Mouse (Mus musculus) ES-E14 (cell line): ENCODE data around the gene Olfr1387. TPM values are rescaled to one million over a fixed set of nuclear protein-coding genes. Genes with fewer than 3 reads are reported as not detected.
"Not testable (repeated sequence)": the region's sequence is repeated elsewhere in the genome, so short reads cannot be mapped to it uniquely, and the experiment has no call there.

Experiments used
- DNase-seq: peaks from one replicate; pipeline ENCODE4 v3.0.0-alpha.2; 2013; ENCODE audit warnings: low read depth, low spot score
- H3K27ac ChIP-seq: 2 replicates; pipeline ENCODE4 v1.5.1; 2012; ENCODE audit warnings: low read depth, mild to moderate bottlenecking, low read length, moderate library complexity, mixed read lengths; ENCODE audit not compliant: poor library complexity, insufficient read depth, severe bottlenecking
- H3K36me3 ChIP-seq: 2 replicates; pipeline ENCODE4 v1.6.1; 2012; ENCODE audit warnings: mild to moderate bottlenecking, low read length, moderate library complexity, mixed read lengths; ENCODE audit not compliant: control insufficient read depth, poor library complexity, insufficient read depth, severe bottlenecking
- H3K4me1 ChIP-seq, 2 experiments: fragments of 150-350 bp in 1 of 2; sonication (generic) in 1 of 2; 2 replicates each; pipeline ENCODE4 v1.6.1; 2012; ENCODE audit warnings: low read length in 2 of 2, mild to moderate bottlenecking in 1 of 2, mixed read lengths in 1 of 2; ENCODE audit not compliant: control insufficient read depth in 2 of 2, insufficient read depth in 2 of 2, poor library complexity in 1 of 2
- H3K4me3 ChIP-seq, 2 experiments: fragments of 150-350 bp in 1 of 2; sonication (generic) in 1 of 2; 2 replicates each; pipeline ENCODE4 v1.5.1; 2012; ENCODE audit warnings: low read length in 2 of 2, low read depth in 1 of 2, mild to moderate bottlenecking in 1 of 2, mixed read lengths in 1 of 2; ENCODE audit not compliant: insufficient read depth in 1 of 2, poor library complexity in 1 of 2, severe bottlenecking in 1 of 2
- H3K9ac ChIP-seq: 2 replicates; pipeline ENCODE4 v1.6.1; 2012; ENCODE audit warnings: low read depth, mild to moderate bottlenecking, low read length, mixed read lengths; ENCODE audit not compliant: poor library complexity, insufficient read depth, severe bottlenecking
- H3K9me3 ChIP-seq: fragments of 150-350 bp; sonication (generic); 2 replicates; pipeline ENCODE4 v1.6.1; 2012; ENCODE audit warnings: low read depth, mild to moderate bottlenecking, low read length; ENCODE audit not compliant: control insufficient read depth, insufficient read depth
- CHD2 ChIP-seq: IDR thresholded peaks from 2 replicates; pipeline ENCODE4 v1.6.1; 2014; ENCODE audit warnings: mild to moderate bottlenecking, low read depth, low read length, inconsistent platforms
- HCFC1 ChIP-seq: IDR thresholded peaks from 2 replicates; pipeline ENCODE4 v1.6.1; 2012; ENCODE audit warnings: low read length, inconsistent platforms, borderline replicate concordance; ENCODE audit not compliant: insufficient read depth
- MAFK ChIP-seq: IDR thresholded peaks from 2 replicates; pipeline ENCODE4 v1.6.1; 2014; ENCODE audit warnings: mild to moderate bottlenecking, low read depth, low read length, inconsistent platforms; ENCODE audit not compliant: insufficient read depth
- ZC3H11A ChIP-seq: IDR thresholded peaks from 2 replicates; pipeline ENCODE4 v1.6.1; 2012; ENCODE audit warnings: low read depth, mild to moderate bottlenecking, inconsistent platforms, low read length, borderline replicate concordance
- ZNF384 ChIP-seq: IDR thresholded peaks from 2 replicates; pipeline ENCODE4 v1.6.1; 2012; ENCODE audit warnings: low read depth, low read length, inconsistent platforms
- in situ Hi-C, 2 experiments: fragments of 600-800 bp; cut with MboI; formaldehyde crosslinking; loops; one replicate each; pipeline ENCODE4 v1.15.1; 2025; ENCODE audit warnings: low sequenced_read_pairs in 2 of 2, inconsistent platforms in 1 of 2; ENCODE audit not compliant: unreplicated experiment in 2 of 2
- total RNA-seq: library from RNA; depleted of rRNA; stranded (reverse); fragments of 300-350 nt; gene quantifications from 2 replicates; pipeline ENCODE4 v1.2.3, GENCODE M21; 2012; rRNA removed

The Olfr1387 gene
- total RNA-seq, 1 experiment, result not detected

DNA sequence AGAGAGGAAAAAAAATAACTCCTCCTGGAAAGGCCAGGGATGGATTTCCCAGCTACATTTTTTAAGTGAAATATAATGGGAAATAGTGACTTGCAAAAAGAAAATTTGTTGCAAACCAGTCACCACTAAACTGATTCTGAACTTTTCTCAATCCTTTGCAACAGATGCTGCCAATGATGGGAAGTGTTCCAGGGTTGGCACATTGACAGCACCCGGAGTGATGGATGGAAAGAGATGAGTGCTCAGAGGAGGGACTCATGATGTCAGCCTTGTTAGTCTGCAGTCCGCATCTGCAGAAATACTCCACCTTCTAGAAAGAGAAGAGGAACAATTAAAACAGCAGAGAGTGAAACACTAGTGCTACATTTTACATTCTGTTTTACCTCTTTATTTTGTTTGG is 25.5 kb upstream of the Olfr1387 start:
- Histone ChIP-seq H3K4me1 (no peaks in the 10 kb centered on the region), H3K9ac (no peak overlapping the region), H3K36me3 (no peaks in the 10 kb centered on the region), H3K9me3 (no peaks in the 10 kb centered on the region), H3K27ac (no peak overlapping the region), H3K4me3 (no peak overlapping the region)
- DNase-seq, result no peak
- in situ Hi-C loops, result no loop called here
- TF ChIP-seq CHD2 (no peak), ZNF384 (no peak), HCFC1 (no peak), ZC3H11A (no peak), MAFK (no peak)

DNA sequence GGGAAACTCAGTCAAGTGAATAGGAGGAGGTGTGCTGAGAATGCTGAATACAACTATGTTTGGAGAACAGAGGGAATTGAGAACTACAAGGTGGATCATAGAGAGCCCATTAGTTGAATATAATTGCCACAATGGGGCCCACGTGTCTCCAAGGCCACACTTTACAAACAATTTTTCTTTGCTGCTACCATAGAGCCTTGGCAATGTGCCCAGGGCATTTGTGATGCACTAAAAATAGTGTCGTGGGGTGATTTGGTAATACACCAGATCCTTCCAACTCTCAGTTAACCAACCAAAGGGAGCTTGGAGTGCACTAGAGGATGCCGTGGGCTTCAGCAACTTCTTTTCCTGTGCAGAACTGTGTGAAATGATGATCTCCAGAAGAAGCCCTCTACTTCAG is 18.7 kb upstream of the Olfr1387 start, which contains the start of gene Olfr1388:
Gene Olfr1388, plus strand, starts transcription at position 214 of the 400 bp plus-strand sequence.
- no peak within 1 kb of the TSS for H3K9ac ChIP-seq

GRCm38 (mm10) chr11:49464746-49465145 is 9.6 kb downstream of the Olfr1387 start, which contains the start of gene Olfr1386:
Gene Olfr1386 (plus strand): TSS chr11:49465046.
- in situ Hi-C loops, DNase-seq: not testable (repeated sequence)

More for the DNA sequence above, 18.7 kb upstream of the Olfr1387 start, which contains the start of gene Olfr1388:
- no peaks in the 10 kb centered on the region for H3K9me3 ChIP-seq
- H3K27ac ChIP-seq, result no peak within 1 kb of the TSS
- no peak for DNase-seq
- H3K36me3 ChIP-seq, result no peaks in the 10 kb centered on the region
- H3K4me1 ChIP-seq, result no peaks in the 10 kb centered on the region
- no peak within 1 kb of the TSS for H3K4me3 ChIP-seq
- in situ Hi-C loops, result no loop called here
- TF ChIP-seq ZNF384, result no peak
- TF ChIP-seq ZC3H11A, result no peak
- no peak for TF ChIP-seq HCFC1
- TF ChIP-seq CHD2, result no peak
- TF ChIP-seq MAFK, result no peak

GRCm38 (mm10) chr11:49485973-49486372 is 30.8 kb downstream of the Olfr1387 start:
- in situ Hi-C loops, result no loop called here

More at GRCm38 (mm10) chr11:49464746-49465145, 9.6 kb downstream of the Olfr1387 start, which contains the start of gene Olfr1386:
- not testable (repeated sequence) for H3K9me3 ChIP-seq, H3K9ac ChIP-seq, H3K4me1 ChIP-seq, H3K36me3 ChIP-seq, H3K4me3 ChIP-seq, H3K27ac ChIP-seq

GRCm38 (mm10) chr11:49488770-49489169 is 33.6 kb downstream of the Olfr1387 start, which contains the start of gene Olfr1385:
Gene Olfr1385 (plus strand): TSS chr11:49489070.
- DNase-seq, H3K9me3 ChIP-seq, H3K4me3 ChIP-seq, H3K36me3 ChIP-seq, H3K27ac ChIP-seq, in situ Hi-C loops, H3K9ac ChIP-seq, H3K4me1 ChIP-seq: not testable (repeated sequence)

More at GRCm38 (mm10) chr11:49485973-49486372, 30.8 kb downstream of the Olfr1387 start:
- Histone ChIP-seq H3K9me3 (no peaks in the 10 kb centered on the region), H3K27ac (no peak overlapping the region), H3K4me1 (no peaks in the 10 kb centered on the region), H3K9ac (no peak overlapping the region), H3K36me3 (no peaks in the 10 kb centered on the region), H3K4me3 (no peak overlapping the region)
- DNase-seq, result no peak
- TF ChIP-seq HCFC1 (no peak), MAFK (no peak)

Other genes with a start within 250 kb of the Olfr1387 start
- 43.1 and 54.2 TPM in 2 replicates for gene Mgat1, start 211.2 kb upstream of the Olfr1387 start, total RNA-seq
- not detected in 2 replicates for gene Olfr1393, start 177.0 kb upstream of the Olfr1387 start, total RNA-seq
- not detected in 2 replicates for gene Olfr1392, start 170.1 kb upstream of the Olfr1387 start, total RNA-seq
- gene Olfr10, start 150.6 kb upstream of the Olfr1387 start, total RNA-seq, result not detected in 2 replicates
- not detected in 2 replicates for gene Olfr1391, start 132.6 kb upstream of the Olfr1387 start, total RNA-seq
- gene Olfr1390, start 120.2 kb upstream of the Olfr1387 start, total RNA-seq, result not detected in 2 replicates
- gene Olfr1389, start 32.3 kb upstream of the Olfr1387 start, total RNA-seq, result not detected in 2 replicates
- 8.4 and 9.4 TPM in 2 replicates for gene Olfr1388, start 18.7 kb upstream of the Olfr1387 start, total RNA-seq
- not detected in 2 replicates for gene Olfr1386, start 9.7 kb downstream of the Olfr1387 start, total RNA-seq
- gene Olfr1385, start 33.7 kb downstream of the Olfr1387 start, total RNA-seq, result 0.04 and 0.26 TPM in 2 replicates
- not detected in 2 replicates for gene Olfr1384, start 51.4 kb downstream of the Olfr1387 start, total RNA-seq
- gene Olfr1383, start 64.3 kb downstream of the Olfr1387 start, total RNA-seq, result not detected in 2 replicates
- not detected in 2 replicates for gene Olfr1382, start 72.9 kb downstream of the Olfr1387 start, total RNA-seq
- gene Olfr1381, start 88.1 kb downstream of the Olfr1387 start, total RNA-seq, result not detected in 2 replicates
- not detected in 2 replicates for gene Olfr1380, start 101.5 kb downstream of the Olfr1387 start, total RNA-seq
- 4.3 and 6.7 TPM in 2 replicates for gene Flt4, start 153.9 kb downstream of the Olfr1387 start, total RNA-seq
- gene Scgb3a1, start 208.3 kb downstream of the Olfr1387 start, total RNA-seq, result 1.4 and 1.6 TPM in 2 replicates